Mouse (Mus musculus): ENCODE measurements around the gene Hist1h4f.
"Not testable (repeated sequence)": the region's sequence is repeated elsewhere in the genome, so short reads cannot be mapped to it uniquely, and the experiment has no call there.

Gene Hist1h4f

GRCm38 (mm10) chr13:23551146-23551834 is at the start of gene Hist1h4f:
Hist1h4f (minus strand) TSS chr13:23551648.
- peak; percentile 95 for DNase-seq (ENCODE audit: low read depth, low spot score)

- DNase-seq (ENCODE audit: low read depth, low spot score), result peak; percentile 90
Measured at GRCm38 (mm10) chr13:23597957-23598356, 46.5 kb upstream of the Hist1h4f start.

GRCm38 (mm10) chr13:23595622-23596372 is 44.3 kb upstream of the Hist1h4f start:
- DNase-seq (ENCODE audit: low read depth, low spot score), result peak; percentile 65

- no peak for DNase-seq (ENCODE audit: low read depth, low spot score)
Measured at GRCm38 (mm10) chr13:23595185-23595584, 43.7 kb upstream of the Hist1h4f start.

- no peak for DNase-seq (ENCODE audit: low read depth, low spot score)
Measured at GRCm38 (mm10) chr13:23593051-23593770, 41.8 kb upstream of the Hist1h4f start.

GRCm38 (mm10) chr13:23592614-23593013 is 41.2 kb upstream of the Hist1h4f start:
- no peak for DNase-seq (ENCODE audit: low read depth, low spot score)

GRCm38 (mm10) chr13:23591886-23592285 is 40.4 kb upstream of the Hist1h4f start:
- DNase-seq (ENCODE audit: low read depth, low spot score), result not testable (repeated sequence)

- no peak for DNase-seq (ENCODE audit: low read depth, low spot score)
Measured at GRCm38 (mm10) chr13:23591206-23591605, 39.8 kb upstream of the Hist1h4f start.

GRCm38 (mm10) chr13:23586940-23587225 is 35.4 kb upstream of the Hist1h4f start:
- DNase-seq (ENCODE audit: low read depth, low spot score), result peak; percentile 42

- DNase-seq (ENCODE audit: low read depth, low spot score), result peak; percentile 60
Measured at GRCm38 (mm10) chr13:23586099-23586939, 34.9 kb upstream of the Hist1h4f start.

GRCm38 (mm10) chr13:23585442-23586098 is 34.1 kb upstream of the Hist1h4f start:
- peak; percentile 93 for DNase-seq (ENCODE audit: low read depth, low spot score)

- DNase-seq (ENCODE audit: low read depth, low spot score), result peak; percentile 79
Measured at GRCm38 (mm10) chr13:23585029-23585441, 33.6 kb upstream of the Hist1h4f start.

- DNase-seq (ENCODE audit: low read depth, low spot score), result peak; percentile 37
Measured at GRCm38 (mm10) chr13:23584331-23584730, 32.9 kb upstream of the Hist1h4f start.

- no peak for DNase-seq (ENCODE audit: low read depth, low spot score)
Measured at GRCm38 (mm10) chr13:23583387-23584068, 32.1 kb upstream of the Hist1h4f start.

GRCm38 (mm10) chr13:23582219-23583056 is 31.0 kb upstream of the Hist1h4f start:
- no peak for DNase-seq (ENCODE audit: low read depth, low spot score)

- DNase-seq (ENCODE audit: low read depth, low spot score), result peak; percentile 95
Measured at GRCm38 (mm10) chr13:23581408-23582218, 30.2 kb upstream of the Hist1h4f start, which contains the start of gene Hist1h4d. Hist1h4d (plus strand) TSS chr13:23581598.

- DNase-seq (ENCODE audit: low read depth, low spot score), result no peak
Measured at GRCm38 (mm10) chr13:23577835-23578234, 26.4 kb upstream of the Hist1h4f start.

GRCm38 (mm10) chr13:23576906-23577639 is 25.6 kb upstream of the Hist1h4f start:
- peak; percentile 40 for DNase-seq (ENCODE audit: low read depth, low spot score)

Data from c-Kit-negative CD71-positive TER-119-positive erythroid progenitor cells, embryonic 14.5 days (primary cell).